Mouse (Mus musculus): ENCODE results near the gene Cd27.

Gene Cd27

GRCm38 (mm10) chr6:125241566-125241965 is 4.8 kb upstream of the Cd27 start:
- DNase-seq: no peak

- DNase-seq: no peak
Measured at GRCm38 (mm10) chr6:125240617-125241016, 3.8 kb upstream of the Cd27 start.

GRCm38 (mm10) chr6:125239547-125239946 is 2.7 kb upstream of the Cd27 start:
- DNase-seq: no peak

- no peak for DNase-seq
Measured at GRCm38 (mm10) chr6:125238396-125238795, 1.6 kb upstream of the Cd27 start.

- DNase-seq: no peak
Measured at GRCm38 (mm10) chr6:125237421-125237820, 611 bp upstream of the Cd27 start.

- no peak for DNase-seq
Measured at GRCm38 (mm10) chr6:125236341-125236740, 469 bp downstream of the Cd27 start.

- no peak for DNase-seq
Measured at GRCm38 (mm10) chr6:125234520-125234828, 2.3 kb downstream of the Cd27 start.

- DNase-seq: no peak
Measured at GRCm38 (mm10) chr6:125233816-125234519, 2.8 kb downstream of the Cd27 start.

GRCm38 (mm10) chr6:125232516-125232915 is 4.3 kb downstream of the Cd27 start:
- no peak for DNase-seq

- no peak for DNase-seq
Measured at GRCm38 (mm10) chr6:125232045-125232437, 4.8 kb downstream of the Cd27 start.

GRCm38 (mm10) chr6:125231117-125232044 is 5.4 kb downstream of the Cd27 start, which contains the start of gene Tapbpl:
Gene Tapbpl, minus strand, starts transcription at chr6:125231860.
- peak; percentile 79 for DNase-seq

- DNase-seq: no peak
Measured at GRCm38 (mm10) chr6:125230571-125230970, 6.2 kb downstream of the Cd27 start.

GRCm38 (mm10) chr6:125225518-125226115 is 11.2 kb downstream of the Cd27 start:
- no peak for DNase-seq

- DNase-seq: no peak
Measured at GRCm38 (mm10) chr6:125222577-125222976, 14.2 kb downstream of the Cd27 start.

- no peak for DNase-seq
Measured at GRCm38 (mm10) chr6:125222146-125222545, 14.7 kb downstream of the Cd27 start.

GRCm38 (mm10) chr6:125221115-125221745 is 15.6 kb downstream of the Cd27 start:
- DNase-seq: no peak

GRCm38 (mm10) chr6:125218963-125219362 is 17.8 kb downstream of the Cd27 start:
- DNase-seq: peak; percentile 67

GRCm38 (mm10) chr6:125217899-125218298 is 18.9 kb downstream of the Cd27 start:
- peak; percentile 42 for DNase-seq

GRCm38 (mm10) chr6:125216898-125217297 is 19.9 kb downstream of the Cd27 start:
- peak; percentile 60 for DNase-seq

- peak; percentile 99 for DNase-seq
Measured at GRCm38 (mm10) chr6:125215148-125215954, 21.5 kb downstream of the Cd27 start, which contains the start of gene Vamp1. Gene Vamp1, plus strand, starts transcription at chr6:125215551.

- DNase-seq: no peak
Measured at GRCm38 (mm10) chr6:125213715-125214114, 23.1 kb downstream of the Cd27 start.

- no peak for DNase-seq
Measured at GRCm38 (mm10) chr6:125213129-125213528, 23.7 kb downstream of the Cd27 start.
